Mouse (Mus musculus): ENCODE data around the gene Leng8.

DNA sequence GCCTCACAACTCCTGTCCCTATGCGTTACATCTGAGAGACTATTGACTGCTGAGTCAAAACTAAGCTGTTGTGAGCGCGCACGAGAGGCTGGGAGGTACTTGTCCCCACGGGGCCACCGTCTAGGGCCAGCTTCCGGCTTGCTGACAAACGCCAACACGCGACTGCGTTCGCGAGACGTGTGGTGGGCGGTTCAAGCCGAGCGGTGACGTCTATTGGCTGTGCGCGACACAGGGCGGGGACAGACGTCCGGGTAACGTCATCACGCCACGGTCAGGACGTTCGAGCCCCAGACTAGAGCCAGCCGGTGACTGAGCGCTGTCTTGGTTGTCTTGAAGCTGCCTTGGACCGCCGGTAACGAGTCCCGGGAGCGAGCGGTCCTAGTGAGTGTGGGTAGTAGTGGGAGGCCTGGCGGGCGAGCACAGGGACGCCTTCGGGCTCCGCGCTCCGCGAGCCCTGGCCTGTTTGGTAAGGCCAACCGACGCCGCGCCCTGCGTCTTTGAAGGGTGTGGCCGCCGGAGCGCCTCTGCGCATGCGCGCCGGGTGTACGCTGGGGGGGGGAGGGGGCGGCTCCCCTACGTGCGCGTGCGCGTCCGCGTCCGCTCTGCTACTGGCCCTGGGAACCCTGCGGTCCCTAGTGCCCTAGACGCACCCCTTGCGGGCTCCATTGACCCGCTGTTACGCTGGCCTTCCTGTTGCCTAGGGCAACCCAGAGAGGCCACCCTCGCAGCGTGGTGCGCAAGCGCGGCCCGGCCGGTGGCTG lies at the start of gene Leng8:
- TF ChIP-seq GATA1 (IDR thresholded peaks at IDR 0.05; ENCODE audit: low read length) (no peak), TAL1 (IDR thresholded peaks at IDR 0.05; ENCODE audit: low read length) (no peak)

Measured in erythroblast, embryonic 14.5 days (primary cell).